Mouse (Mus musculus) heart, postnatal 0 days (tissue): ENCODE measurements at regions not wholly inside any gene's neighbourhood (a gene's known extent, or its start where the extent isn't known, plus 50 kb on each side); places are given as distances from the start of the nearest gene placed in this dataset.

ENCODE experiments used
- CTCF ChIP-seq: IDR thresholded peaks from 2 replicates; pipeline ENCODE4 v1.5.1; 2016; ENCODE audit warnings: antibody characterized with exemption, control low read depth, low read depth
- EP300 ChIP-seq: IDR thresholded peaks from 2 replicates; pipeline ENCODE4 v1.6.1; 2016; ENCODE audit warnings: antibody characterized with exemption, low read depth

DNA sequence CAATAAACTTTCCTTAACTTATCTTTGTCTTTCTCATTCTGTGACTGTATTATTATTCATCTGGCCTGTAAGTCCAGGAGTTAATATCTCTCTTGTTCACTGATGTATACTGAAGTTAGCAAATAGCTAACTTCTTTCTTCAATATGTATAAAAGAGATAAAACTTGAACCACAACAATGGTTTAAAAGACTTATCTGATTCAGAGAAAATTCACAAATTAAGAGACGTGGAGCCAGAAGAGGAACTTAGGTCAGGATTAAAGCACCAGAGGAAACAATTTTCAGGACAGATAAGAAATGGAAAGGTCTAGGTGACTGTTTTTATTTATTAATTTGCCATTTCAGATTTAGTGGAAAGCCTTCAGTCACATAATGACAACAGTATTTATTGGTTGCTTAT is 295.5 kb upstream of the Cntn3 start:
- TF ChIP-seq CTCF, result no peak
- no peak for TF ChIP-seq EP300
